Mouse (Mus musculus) lung, adult 18-20 months (tissue): Measurements from ENCODE around the gene Jarid2.

Source experiments
- DNase-seq, 2 experiments: peaks; one replicate each; pipeline ENCODE4 v3.0.0; 2022; ENCODE audit warnings: mixed read lengths in 2 of 2

The Jarid2 gene

DNA sequence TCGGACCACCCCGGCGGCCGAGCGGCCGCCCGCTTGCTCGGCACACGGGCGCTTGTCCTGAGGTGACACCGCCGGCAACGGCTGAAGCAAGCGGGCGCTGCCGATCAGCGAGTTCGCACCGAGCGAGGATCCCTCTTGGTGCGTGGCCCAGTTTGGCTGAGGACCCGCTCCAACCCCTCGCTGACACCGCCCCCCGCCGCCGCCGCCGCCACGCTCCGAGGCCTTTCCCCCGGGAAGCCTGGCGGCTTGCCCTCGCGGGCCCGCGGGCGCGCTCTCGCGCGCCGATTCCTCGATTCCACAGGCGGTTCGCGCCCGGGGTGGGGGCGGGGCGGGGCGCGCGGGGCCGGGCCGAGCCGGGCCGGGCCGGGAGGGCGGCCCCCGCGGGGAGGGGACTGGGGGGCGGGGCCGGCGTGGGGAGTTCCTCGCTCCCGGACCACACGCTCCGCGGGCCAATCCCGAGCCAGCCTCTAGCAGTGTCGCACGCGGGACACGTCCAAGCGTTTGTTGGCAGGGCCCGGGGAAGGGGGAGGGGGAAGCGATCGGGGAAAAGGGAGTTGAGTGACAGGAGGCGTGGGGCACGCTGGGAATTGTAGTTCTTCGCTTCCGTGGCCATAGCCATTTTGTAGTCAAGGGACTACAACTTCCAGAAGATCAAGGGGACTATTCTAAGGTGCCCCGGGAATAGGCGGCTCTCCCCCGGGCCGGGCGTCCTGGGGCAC, 1.0 kb downstream of the Jarid2 start:
- DNase-seq: peak; percentile 100

DNA sequence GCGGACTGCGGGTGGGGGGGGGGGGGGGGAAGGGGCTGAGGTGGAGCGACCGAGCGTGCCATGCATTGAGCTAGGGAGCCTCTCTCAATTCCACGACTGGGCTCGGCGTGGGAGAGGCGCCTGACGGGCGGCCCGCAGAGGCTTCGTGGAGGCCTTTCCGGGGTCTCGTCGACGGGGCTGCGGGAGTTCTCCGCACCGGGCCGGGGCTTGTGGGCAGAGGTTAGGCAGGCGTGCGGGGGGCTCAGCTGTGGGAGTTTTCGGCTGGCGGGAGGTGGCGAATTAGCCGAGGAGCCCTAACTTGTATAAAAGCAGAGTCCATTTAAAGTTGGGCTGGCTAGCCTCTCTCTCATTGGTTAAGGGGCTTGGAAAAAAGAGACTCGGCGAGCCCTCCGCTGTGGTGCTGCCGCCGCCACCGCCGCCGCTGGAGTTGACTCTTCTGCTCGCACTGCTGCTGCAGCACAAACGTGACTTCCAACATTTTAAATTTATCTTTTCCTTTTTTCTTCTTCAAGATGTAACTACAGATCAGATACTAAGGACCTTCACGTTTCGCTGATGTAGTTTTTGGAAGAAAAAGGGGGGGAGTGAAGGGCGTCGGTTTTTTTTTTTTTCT, 1.8 kb downstream of the Jarid2 start:
- peak; percentile 88 to 90 for DNase-seq

DNA sequence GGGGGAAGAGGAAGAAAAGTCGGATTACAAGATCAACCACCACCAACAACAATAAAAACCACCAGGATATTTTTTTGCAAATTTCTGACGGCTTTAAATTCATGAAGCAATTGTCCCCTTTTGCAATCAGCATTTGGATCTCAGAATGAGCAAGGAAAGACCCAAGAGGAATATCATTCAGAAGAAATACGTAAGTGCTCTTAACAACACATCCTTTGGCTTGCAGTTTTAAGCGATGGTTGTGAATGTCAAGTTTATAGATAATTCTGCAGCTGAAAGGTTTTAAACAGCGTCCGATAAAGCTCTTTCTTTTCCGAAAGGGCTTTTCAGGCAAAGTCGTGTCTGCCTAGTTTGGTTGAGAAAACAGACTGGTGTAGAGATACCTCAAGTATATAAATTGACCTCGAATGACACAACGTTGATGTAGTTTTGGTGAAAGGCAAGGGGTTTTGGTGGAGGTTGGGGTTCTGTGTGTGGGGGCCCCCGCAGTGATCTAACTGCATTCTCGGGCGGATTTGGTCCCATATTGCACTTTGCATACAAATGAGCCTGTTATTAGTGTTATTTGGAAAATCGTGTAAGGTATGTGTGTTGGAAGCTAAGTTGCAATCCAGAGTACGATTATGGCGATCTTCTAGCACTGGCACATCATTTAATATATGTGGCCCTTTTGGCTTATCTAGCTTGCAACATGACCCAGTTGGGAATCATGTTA, 2.6 kb downstream of the Jarid2 start:
- peak in 1 of 2 experiments; percentile 5 for DNase-seq

DNA sequence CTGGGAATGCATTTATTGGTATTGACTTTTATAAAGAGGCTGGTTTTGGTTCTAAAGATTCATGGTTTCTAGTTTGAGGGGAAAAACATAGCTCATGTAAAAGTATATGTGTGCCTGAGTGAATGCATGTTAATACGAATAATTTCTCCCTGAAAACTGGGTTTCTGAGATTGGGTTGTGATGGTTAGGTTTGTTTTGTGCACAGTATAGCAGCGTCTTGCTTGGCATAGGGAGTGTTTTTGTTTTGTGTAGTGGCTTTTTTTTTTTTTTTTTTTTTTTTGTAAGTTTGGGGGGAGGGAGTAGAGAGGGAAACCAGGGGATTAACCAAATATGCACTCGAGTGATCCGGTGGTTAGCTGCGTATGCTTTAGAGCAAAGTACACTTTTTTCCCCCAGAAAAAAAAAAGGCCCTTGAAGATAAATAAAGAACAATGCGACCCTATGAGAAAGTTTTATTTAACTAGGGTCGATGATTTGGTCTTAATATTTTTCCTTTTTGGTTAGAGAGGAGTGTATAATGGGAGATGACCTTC, 3.2 kb downstream of the Jarid2 start:
- DNase-seq: no peak

DNA sequence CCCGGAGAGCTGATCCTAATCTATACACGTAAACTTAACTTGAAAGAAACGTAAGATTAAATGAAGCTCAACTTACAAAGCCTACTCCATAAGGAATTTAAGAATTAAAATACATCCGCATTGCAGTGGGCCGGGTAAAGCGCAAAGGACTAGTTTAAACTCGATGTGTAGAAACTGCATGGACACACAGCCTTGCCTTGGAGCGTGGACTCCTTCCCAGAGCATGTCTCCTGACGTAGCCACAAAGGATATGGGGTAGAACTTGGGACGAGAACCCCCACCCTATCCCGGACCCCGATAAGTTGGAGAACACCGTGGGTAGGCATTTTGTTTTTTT, 3.7 kb downstream of the Jarid2 start:
- DNase-seq: no peak

DNA sequence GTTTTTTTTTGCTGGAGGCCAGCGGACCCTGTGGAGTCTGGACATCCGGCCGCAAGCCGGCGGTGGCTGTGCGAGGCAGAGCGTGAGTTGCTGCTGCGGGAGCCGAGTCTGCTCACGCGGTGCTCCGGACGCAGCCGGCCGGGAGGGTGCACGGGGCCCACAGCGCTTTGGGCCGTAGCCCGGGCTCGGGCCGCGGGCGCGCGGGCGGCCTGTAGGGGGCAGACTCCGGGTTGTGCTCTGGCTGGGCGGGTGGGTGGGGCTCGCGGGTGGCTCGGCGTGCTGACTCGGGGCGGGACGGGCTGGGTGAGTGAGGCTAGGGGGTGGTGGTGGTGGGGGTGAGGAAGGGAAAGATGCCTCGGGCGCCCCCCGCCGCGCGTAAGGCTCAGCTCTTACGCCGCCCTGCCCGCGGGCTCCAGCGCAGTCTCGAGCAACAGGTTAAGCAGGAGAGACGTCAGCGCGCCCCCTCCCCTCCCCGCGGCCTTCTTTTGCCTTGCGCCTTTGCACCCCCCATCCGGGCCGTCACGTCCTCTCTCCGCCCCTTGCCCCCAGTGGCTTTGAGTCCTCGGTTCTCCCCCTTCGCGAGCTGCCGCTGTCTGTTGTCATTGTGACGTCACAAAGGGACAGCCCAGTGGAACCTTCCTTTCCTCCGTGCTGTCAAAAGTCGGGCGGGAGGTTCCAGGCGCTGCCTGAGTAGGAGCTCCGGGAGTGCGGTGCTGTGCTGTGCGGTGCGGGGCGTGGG, 4.3 kb downstream of the Jarid2 start:
- peak; percentile 89 to 92 for DNase-seq

DNA sequence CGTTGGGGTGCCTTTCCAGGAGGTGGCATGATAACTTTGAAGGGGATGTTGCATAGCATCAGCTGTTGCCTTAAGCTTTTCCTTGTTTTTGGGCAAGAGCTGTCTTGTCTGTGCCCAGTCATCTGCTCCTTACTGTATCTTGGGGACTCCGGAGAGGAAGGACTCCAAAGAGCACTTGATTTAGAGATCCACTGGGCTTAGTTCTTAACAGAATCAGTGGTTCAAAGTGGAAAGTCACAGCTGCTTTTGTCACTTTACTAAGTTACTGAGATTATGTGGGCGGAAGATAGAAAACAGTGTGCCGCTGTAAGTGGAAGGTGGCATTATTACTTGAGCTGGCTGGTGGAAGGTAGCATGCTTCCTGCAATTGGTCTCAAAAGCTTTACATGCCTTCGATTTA, 5.2 kb downstream of the Jarid2 start:
- no peak for DNase-seq

DNA sequence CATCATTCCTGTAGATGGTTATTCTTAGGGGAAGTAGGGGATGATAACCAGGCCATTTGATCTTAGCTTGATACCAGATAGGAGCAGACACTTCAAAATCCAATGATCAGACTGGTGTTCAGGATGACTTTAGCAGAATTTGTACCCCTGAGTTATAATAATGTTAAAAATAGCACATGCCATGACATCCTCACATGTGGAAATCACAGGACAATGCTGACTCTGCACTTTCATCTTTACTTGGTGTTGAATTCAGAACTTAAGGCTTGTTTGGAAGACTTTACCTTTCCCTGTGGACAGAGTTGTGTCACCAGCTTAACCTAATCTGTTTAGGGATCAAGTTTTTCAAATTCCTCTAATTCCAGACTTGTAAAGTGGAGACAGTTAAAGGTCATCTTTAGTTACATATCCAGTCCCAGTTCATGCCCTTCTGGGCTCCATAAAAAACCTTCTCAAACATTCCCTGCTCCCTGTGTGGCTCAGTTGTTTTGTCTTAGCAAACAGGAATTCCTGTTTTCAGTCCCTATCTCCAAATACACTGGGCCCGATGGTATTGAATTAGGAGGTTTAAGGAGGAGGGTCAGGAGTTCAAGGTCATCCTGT, 5.9 kb downstream of the Jarid2 start:
- DNase-seq: no peak

DNA sequence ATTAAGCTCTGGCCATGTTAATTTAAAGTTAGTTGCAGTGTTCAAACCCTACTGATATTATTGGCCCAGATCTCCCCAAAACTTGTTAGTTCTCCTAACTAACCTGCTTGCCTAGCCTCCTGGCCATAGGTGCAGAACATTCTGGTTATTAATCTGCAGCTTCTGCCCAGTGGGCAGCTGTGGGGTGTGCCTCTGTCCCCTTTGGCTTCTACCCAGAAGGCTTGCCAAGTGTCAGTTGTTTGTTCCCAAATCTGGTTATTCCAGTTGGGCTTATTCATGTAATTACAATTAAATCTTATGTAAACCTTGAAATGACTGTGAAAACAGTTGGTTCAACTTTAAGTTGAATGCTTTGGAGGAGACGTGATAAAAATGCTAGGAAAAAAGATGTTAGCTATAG, 8.0 kb downstream of the Jarid2 start:
- peak; percentile 63 to 75 for DNase-seq

DNA sequence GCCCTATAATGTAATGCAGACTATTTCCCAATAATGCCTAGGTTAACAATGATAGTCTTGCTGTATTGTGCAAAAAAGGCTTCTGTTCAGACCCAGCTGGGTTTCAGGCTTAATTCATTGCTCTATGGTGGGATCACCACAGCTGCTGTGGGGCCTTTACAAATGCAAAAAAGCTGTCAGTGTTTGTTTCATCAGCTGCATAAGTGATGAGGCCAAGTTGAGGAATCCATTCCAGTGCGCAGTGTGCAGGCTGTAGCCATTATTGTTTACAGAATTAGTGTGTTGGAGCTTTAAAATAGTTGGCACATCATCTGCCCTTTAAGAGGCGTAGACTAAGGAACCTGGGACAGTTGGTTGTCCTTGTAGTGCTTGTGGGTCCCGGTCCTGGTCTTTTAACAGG, 22.5 kb downstream of the Jarid2 start:
- DNase-seq: no peak

DNA sequence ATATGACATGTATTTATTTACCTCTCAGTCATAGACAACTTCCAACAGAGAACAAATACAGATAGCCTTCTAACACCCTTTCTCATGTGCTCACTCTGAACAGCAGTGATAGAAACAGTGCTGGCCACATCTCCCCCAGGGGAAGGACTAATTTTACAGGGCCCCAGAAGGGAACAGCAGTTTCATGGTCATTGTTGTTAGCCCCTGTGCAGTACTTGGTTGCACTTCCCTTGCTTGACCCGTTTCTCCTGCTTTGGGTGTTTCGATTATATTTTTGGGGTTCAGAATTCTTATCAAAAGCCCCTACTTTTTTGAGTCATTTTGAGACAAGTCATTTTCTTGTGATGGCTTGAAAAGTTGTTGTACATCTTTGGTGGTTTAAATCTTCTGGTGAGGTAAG, 23.9 kb downstream of the Jarid2 start:
- no peak for DNase-seq

DNA sequence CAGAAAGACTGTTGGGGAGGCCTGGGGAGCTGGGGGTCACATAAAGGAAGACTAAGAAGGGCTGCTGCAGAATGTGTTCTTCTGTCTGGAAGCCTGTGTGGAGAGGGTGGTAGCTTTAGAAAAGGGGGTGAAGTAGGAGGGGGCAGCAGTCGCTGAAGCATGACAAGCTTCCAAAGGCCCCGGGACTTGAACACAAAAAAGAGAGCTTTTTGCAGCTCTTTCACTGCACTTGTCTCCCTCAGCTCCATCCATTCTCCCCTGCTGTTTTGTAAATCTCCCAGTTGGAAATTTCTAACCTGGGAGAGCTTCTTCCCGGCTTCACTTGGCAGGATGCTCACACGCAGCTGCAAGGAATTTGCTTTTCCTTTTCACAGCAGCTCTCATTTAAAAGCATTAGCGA, 26.2 kb downstream of the Jarid2 start:
- DNase-seq: no peak

DNA sequence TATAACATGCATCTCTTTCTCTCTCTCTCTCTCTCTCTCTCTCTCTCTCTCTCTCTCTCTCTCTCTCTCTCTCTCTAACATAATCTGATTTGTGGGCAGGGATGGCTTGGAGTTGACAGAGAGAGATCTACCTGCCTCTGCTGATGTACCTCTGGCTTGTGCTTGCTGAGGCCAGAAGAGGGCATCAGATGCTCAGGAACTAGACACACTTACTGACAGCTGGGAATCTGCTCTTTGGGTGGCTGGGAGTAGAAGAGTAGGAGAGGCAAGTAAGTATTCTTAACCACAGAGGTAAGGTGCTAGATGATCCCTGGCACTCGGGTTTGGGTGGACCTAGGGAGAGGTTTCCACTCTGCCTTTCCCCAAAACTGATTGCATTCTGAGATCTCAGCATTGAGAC, 29.5 kb downstream of the Jarid2 start:
- DNase-seq: peak; percentile 27 to 38

DNA sequence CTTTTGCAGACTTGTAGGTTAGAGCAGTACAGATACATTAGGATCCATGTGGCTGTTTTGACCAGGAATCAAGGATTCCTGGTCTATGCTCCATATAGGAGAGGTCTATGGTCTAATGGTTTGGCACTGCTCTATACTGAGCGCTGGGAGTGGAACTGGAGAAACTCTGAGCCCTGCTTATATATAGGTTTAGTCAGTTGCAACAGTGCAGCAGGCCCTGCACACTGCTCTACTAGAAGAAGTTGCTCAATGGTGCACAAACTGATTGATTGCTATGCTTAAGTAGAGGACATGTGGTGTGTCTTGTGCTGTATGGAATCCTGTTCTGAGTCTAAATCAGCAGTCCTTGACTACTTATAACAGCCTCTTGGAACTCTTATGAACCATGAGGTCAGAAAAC, 31.5 kb downstream of the Jarid2 start:
- DNase-seq: no peak

DNA sequence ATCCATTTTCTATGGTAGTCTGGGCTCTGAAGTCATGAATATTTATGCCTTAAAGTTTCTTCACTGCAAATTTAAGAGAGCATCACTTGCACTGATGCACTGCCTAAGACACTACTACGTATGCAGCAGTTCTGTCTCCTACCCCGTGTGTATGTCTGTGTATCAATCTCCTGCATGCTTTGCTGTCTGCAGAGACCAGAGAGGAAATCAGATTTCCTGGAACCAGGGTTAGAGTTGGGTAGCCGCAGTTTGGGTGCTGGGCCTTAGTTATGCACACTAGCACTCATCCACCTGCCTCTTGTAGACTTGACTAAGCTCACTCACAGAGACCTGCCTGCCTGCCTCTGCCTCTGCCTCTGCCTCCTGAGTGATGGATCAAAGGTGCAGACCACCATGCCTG, 33.8 kb downstream of the Jarid2 start:
- no peak for DNase-seq

DNA sequence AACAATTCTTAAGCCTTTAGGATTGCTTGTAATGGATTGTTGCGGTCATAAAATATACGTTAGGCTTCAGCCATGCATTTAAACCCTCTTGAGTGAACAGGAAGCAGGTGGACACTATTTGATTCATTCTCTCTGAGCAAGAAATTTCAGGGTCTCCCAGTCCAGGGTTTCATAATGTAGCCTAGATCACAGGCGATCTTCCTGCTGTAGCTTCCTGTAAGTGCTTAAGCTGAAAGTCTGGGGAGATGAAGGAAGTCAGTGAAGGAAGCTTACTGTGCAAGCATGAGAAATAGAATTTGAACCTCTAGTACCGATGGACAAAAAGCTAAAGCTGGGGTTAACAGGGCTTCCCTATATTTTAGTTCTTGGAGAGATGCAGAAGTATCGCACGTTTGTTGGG, 38.5 kb downstream of the Jarid2 start:
- no peak for DNase-seq

DNA sequence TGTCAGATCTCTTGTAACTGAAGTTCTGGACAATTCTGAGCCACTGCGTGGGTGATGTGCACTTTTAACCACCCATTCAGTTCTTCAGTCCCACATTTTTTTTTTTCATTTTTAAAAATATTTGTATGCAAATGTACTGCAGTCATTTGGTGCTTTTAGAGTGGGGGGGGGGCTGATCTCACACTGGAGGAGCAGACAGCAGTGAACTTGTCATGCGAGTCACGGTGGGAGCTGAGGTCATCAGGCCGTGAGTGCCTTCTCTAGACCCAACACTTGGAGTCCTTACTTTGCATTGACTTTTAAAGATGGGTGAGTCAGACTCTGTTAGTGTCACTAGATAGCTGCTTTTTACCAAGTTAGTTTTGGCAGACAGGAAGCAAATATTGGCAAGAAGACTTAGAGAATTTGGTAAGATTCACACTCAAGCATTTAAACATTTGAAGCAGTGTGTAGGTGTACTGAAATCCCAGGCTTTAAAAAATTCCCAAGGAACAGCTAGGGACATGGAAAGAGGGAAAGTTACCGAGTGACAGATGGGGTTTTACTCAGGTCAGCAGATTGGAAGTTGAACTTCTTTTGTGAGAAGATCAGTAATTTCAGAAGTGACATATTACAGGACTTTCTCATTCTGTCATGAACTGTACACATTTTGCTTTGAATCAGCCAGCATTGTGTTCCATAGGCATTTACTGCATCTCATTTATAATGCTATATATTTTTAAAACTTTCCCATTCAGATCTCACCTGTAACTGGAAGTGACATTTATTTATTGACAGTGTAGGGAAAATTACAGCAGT, 41.7 kb downstream of the Jarid2 start:
- DNase-seq: no peak

DNA sequence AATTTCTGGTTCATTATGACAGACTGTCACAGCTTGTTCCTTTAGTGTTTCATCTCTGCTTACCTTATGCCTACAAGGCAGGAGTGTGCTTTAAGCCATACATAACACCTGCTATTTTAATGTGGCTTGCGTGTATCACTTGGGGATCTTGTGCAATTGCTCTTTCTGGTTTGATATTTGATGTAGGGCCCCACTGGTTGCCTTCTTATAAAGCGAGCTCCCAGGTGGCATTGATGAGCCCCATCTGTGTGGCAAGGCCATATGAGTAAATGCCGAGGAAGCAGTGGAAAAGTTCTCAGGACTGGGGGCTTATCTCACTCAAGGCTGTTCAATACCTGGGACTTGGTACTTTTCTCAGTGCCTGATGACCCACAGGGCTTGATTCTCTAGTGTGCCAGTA, 43.5 kb downstream of the Jarid2 start:
- no peak for DNase-seq

DNA sequence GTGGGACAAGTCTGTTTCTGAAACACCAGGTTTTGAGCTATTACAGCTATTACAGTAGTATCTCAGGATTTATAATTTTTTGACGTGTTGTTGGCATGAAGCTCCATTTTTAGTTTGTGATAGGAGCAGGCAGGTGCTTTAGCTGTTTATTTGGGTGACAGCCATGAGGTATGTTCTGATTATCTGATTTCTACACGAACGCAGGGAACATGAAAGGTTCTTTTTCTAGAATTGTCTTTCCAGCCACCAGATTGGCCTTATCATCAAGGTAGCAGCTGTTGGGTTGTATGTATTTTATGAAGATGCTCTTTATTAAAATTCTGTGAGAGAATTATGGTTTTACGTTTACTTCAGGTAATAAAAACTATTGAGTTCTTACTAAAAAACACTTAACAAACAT, 45.1 kb downstream of the Jarid2 start:
- DNase-seq: no peak

DNA sequence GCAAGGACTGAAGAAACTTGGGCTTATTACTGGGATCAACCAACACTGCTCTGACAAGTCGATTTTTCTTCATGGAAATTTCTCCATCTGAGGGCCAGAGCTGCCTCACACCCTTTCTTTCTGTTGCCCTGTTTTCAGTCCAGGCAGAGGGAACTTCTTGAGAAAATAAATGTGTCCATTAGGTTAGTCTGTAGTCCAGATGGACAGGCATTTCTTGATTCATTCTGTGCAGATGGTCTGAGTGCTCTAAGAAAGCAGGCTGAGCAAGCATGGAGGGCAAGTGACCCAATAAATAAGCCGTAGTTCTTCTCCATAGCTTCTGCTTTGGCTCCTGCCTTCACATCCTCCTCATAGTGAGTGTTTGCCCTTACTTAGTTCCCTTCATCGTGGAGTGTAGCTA, 46.1 kb downstream of the Jarid2 start:
- no peak for DNase-seq

DNA sequence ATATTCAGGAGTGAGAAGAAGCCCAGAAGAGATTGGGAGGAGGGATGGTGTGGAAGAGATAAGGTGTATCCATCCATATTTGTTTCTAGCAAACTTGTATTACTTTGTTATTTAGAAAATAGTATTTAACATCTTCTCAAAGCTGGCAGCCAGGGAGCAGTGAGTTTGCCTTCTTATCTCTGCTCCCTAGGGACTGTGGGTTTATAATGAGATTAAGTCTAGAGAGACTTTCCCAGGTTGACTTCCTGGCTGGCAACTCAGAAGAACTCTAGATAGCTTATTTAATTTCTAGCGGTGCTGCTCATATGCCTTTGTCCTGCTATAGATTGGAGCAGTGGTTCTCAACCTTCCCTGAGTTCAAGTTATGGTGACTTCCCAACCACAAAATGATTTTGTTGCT, 51.2 kb downstream of the Jarid2 start:
- no peak for DNase-seq

DNA sequence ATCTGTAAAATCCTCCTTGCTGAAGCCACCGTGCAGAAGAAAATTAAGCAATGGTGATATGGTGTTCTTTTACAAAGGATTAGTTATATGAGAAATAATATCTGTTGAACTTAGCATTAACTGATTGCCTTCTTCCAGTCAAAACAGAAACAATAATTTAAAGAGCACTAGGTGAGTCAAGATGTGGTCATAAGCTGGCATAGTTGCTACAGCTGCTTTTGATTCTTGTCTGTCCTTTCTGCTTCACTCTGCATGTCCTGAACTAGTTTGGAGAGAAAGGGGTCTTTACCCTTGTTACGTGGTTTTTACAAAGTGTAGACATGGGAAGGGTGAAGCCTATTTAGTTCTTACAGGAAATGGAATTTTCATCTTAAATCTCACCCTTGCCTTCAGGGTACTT, 51.9 kb downstream of the Jarid2 start:
- no peak for DNase-seq
